Mouse (Mus musculus) lung, adult 2 months (tissue): Measurements from ENCODE around the gene Lyst.

Experiments used
- CTCF ChIP-seq: fragments of 200-500 bp; IDR thresholded peaks from 2 replicates; pipeline ENCODE4 v1.5.1; 2011; ENCODE audit warnings: mild to moderate bottlenecking, low read length, control low read depth; ENCODE audit not compliant: insufficient read depth
- POLR2A ChIP-seq: fragments of 200-500 bp; IDR thresholded peaks from 2 replicates; pipeline ENCODE4 v1.6.1; 2011; ENCODE audit warnings: low read depth, mild to moderate bottlenecking, control low read depth, low read length, borderline replicate concordance; ENCODE audit errors: extremely low read depth

GRCm38 (mm10) chr13:13622565-13622964 lies 32.4 kb downstream of the Lyst start:
- TF ChIP-seq POLR2A, result no peak
- TF ChIP-seq CTCF, result no peak
